Mouse (Mus musculus) right cerebral cortex, postnatal 4 days (tissue): ENCODE data around the gene Ptger3.
A peak's percentile ranks its signal among the peaks of the same experiment; 100 is the strongest.

Experiments
- DNase-seq: peaks from one replicate; pipeline ENCODE4 v3.0.0-alpha.2; 2022

Ptger3 gene

GRCm38 (mm10) chr3:157566725-157567565 lies at the start of gene Ptger3:
TSS of gene Ptger3 (plus strand) at chr3:157566892.
- peak; percentile 41 for DNase-seq

GRCm38 (mm10) chr3:157517992-157518391 lies 48.7 kb upstream of the Ptger3 start:
- no peak for DNase-seq

- peak; percentile 72 for DNase-seq
These were observed 46.3 kb upstream of the Ptger3 start for GRCm38 (mm10) chr3:157520433-157520832.

- no peak for DNase-seq
These were observed 42.9 kb upstream of the Ptger3 start for GRCm38 (mm10) chr3:157523834-157524233.

- no peak for DNase-seq
These were observed 35.1 kb upstream of the Ptger3 start for GRCm38 (mm10) chr3:157531585-157531984.

- DNase-seq: peak; percentile 95
These were observed 32.5 kb upstream of the Ptger3 start, which contains the start of gene Zranb2 for GRCm38 (mm10) chr3:157533964-157534785. TSS of gene Zranb2 (plus strand) at chr3:157534160.

- DNase-seq: no peak
These were observed 31.8 kb upstream of the Ptger3 start for GRCm38 (mm10) chr3:157534786-157535415.

GRCm38 (mm10) chr3:157549323-157549722 lies 17.4 kb upstream of the Ptger3 start:
- no peak for DNase-seq

- DNase-seq: no peak
These were observed 16.7 kb upstream of the Ptger3 start for GRCm38 (mm10) chr3:157549758-157550600.

- no peak for DNase-seq
These were observed 1.5 kb upstream of the Ptger3 start for GRCm38 (mm10) chr3:157565196-157565595.

- peak; percentile 16 for DNase-seq
These were observed 957 bp downstream of the Ptger3 start for GRCm38 (mm10) chr3:157567566-157568132.

GRCm38 (mm10) chr3:157572011-157572410 lies 5.3 kb downstream of the Ptger3 start:
- no peak for DNase-seq

GRCm38 (mm10) chr3:157575441-157576342 lies 9.0 kb downstream of the Ptger3 start:
- DNase-seq: no peak

GRCm38 (mm10) chr3:157576343-157576722 lies 9.6 kb downstream of the Ptger3 start:
- no peak for DNase-seq

- no peak for DNase-seq
These were observed 10.2 kb downstream of the Ptger3 start for GRCm38 (mm10) chr3:157576862-157577261.

- DNase-seq: no peak
These were observed 11.9 kb downstream of the Ptger3 start for GRCm38 (mm10) chr3:157578469-157579170.

- DNase-seq: no peak
These were observed 12.7 kb downstream of the Ptger3 start for GRCm38 (mm10) chr3:157579376-157579775.

- no peak for DNase-seq
These were observed 13.6 kb downstream of the Ptger3 start for GRCm38 (mm10) chr3:157580299-157580698.

GRCm38 (mm10) chr3:157581755-157582154 lies 15.1 kb downstream of the Ptger3 start:
- DNase-seq: no peak
